Mouse (Mus musculus) lung, embryonic 16.5 days (tissue): ENCODE data around the gene Esp24. TPM values are rescaled to one million over a fixed set of nuclear protein-coding genes. Genes with fewer than 3 reads are reported as not detected.
"Not testable (repeated sequence)": the region's sequence is repeated elsewhere in the genome, so short reads cannot be mapped to it uniquely, and the experiment has no call there.

Source experiments
- ATAC-seq: fragments of 200-750 bp; cut with Nextera tagmentation; 2 replicates; pipeline ENCODE4 v1.8.0; 2017; ENCODE audit warnings: low read depth, mild to moderate bottlenecking, moderate library complexity
- H3K27ac ChIP-seq: fragments of 300-500 bp; sonication (generic); 2 replicates; pipeline ENCODE4 v1.5.1; 2014; ENCODE audit warnings: mild to moderate bottlenecking, control low read depth, low read length
- H3K27me3 ChIP-seq: fragments of 300-500 bp; sonication (generic); 2 replicates; pipeline ENCODE4 v1.6.1; 2014; ENCODE audit warnings: low read depth, low read length, mixed read lengths; ENCODE audit not compliant: control insufficient read depth, insufficient read depth
- H3K36me3 ChIP-seq: fragments of 300-500 bp; sonication (generic); 2 replicates; pipeline ENCODE4 v1.6.1; 2014; ENCODE audit warnings: low read length; ENCODE audit not compliant: control insufficient read depth, insufficient read depth
- H3K4me1 ChIP-seq: fragments of 300-500 bp; sonication (generic); replicated peaks from 2 replicates; pipeline ENCODE4 v1.6.1; 2014; ENCODE audit warnings: low read length, mixed read lengths; ENCODE audit not compliant: control insufficient read depth, insufficient read depth
- H3K4me2 ChIP-seq: fragments of 300-500 bp; sonication (generic); 2 replicates; pipeline ENCODE4 v1.6.1; 2014; ENCODE audit warnings: low read depth, low read length, control low read depth
- H3K4me3 ChIP-seq: fragments of 300-500 bp; sonication (generic); 2 replicates; pipeline ENCODE4 v1.5.1; 2014; ENCODE audit warnings: mild to moderate bottlenecking, low read length, control low read depth
- H3K9ac ChIP-seq: fragments of 300-500 bp; sonication (generic); 2 replicates; pipeline ENCODE4 v1.6.1; 2014; ENCODE audit warnings: low read length, control low read depth
- H3K9me3 ChIP-seq: fragments of 300-500 bp; sonication (generic); 2 replicates; pipeline ENCODE4 v1.6.1; 2016; ENCODE audit warnings: low read length; ENCODE audit not compliant: control insufficient read depth
- WGBS: fragments of 180-500 bp; shearing (Covaris S2); extraction: QIAGEN DNeasy Blood & Tissue Kit; methylation state at CpG from one replicate; pipeline ENCODE4 v1.1.7; 2014; 5-methylcytosine and 5-hydroxymethylcytosine counted together
- polyA plus RNA-seq: library from polyadenylated mRNA; unstranded; fragments of >200 nt; fragmentation: Nextera tagmentation; extraction: Ambion mirVana; gene quantifications from 2 replicates; pipeline ENCODE4 v1.2.1, GENCODE M21; 2015

Esp24 gene
- not detected in 2 replicates for polyA plus RNA-seq

- H3K27ac ChIP-seq, H3K9ac ChIP-seq, ATAC-seq, H3K27me3 ChIP-seq, H3K36me3 ChIP-seq, H3K4me2 ChIP-seq, H3K9me3 ChIP-seq, H3K4me1 ChIP-seq, H3K4me3 ChIP-seq: not testable (repeated sequence)
- 80% methylated on average over 3 of the region's 3 CpGs for WGBS
Observed at GRCm38 (mm10) chr17:39036395-39036794, at the start of gene Esp24. TSS of gene Esp24 (plus strand) at chr17:39036695.

- H3K4me1 ChIP-seq: no peaks in the 10 kb centered on the region
- no peak for ATAC-seq
- H3K36me3 ChIP-seq: no peaks in the 10 kb centered on the region
- H3K9me3 ChIP-seq: 0 out of 2 replicates have a peak, but pooled peaks cover 3% of the 10 kb centered on the region
- no peak overlapping the region for H3K4me2 ChIP-seq
- H3K27ac ChIP-seq: no peak overlapping the region
- no peaks in the 10 kb centered on the region for H3K27me3 ChIP-seq
- no peak overlapping the region for H3K4me3 ChIP-seq
- WGBS: 79% methylated on average over 1 of the region's 1 CpGs
- H3K9ac ChIP-seq: no peak overlapping the region
Observed at GRCm38 (mm10) chr17:39009846-39010245, 26.6 kb upstream of the Esp24 start.

GRCm38 (mm10) chr17:39010675-39011638, 25.5 kb upstream of the Esp24 start:
- H3K4me3 ChIP-seq: no peak overlapping the region
- H3K36me3 ChIP-seq: no peaks in the 10 kb centered on the region
- ATAC-seq: no peak
- WGBS: 41% methylated on average over 30 of the region's 30 CpGs
- H3K9ac ChIP-seq: no peak overlapping the region
- H3K27ac ChIP-seq: no peak overlapping the region
- no peaks in the 10 kb centered on the region for H3K4me1 ChIP-seq
- H3K9me3 ChIP-seq: 0 out of 2 replicates have a peak, but pooled peaks cover 3% of the 10 kb centered on the region
- H3K27me3 ChIP-seq: no peaks in the 10 kb centered on the region
- H3K4me2 ChIP-seq: no peak overlapping the region

- ATAC-seq: no peak
- Histone ChIP-seq H3K36me3 (no peaks in the 10 kb centered on the region), H3K9me3 (peaks cover 4% of the 10 kb centered on the region; the same call in 1 of the 2 replicates), H3K4me2 (no peak overlapping the region), H3K9ac (no peak overlapping the region), H3K27me3 (no peaks in the 10 kb centered on the region), H3K4me1 (no peaks in the 10 kb centered on the region), H3K4me3 (no peak overlapping the region), H3K27ac (no peak overlapping the region)
- WGBS: 66% methylated on average over 14 of the region's 14 CpGs
Observed at GRCm38 (mm10) chr17:39017184-39017583, 19.3 kb upstream of the Esp24 start.

GRCm38 (mm10) chr17:39043241-39043640, 6.7 kb downstream of the Esp24 start, which contains the start of gene Gm21903:
TSS of gene Gm21903 (minus strand) at chr17:39043341.
- Histone ChIP-seq H3K4me1 (no peaks in the 10 kb centered on the region), H3K36me3 (no peaks in the 10 kb centered on the region), H3K9ac (no peak within 1 kb of the TSS), H3K27ac (no peak within 1 kb of the TSS), H3K4me3 (no peak within 1 kb of the TSS), H3K27me3 (no peaks in the 10 kb centered on the region), H3K4me2 (no peak within 1 kb of the TSS), H3K9me3 (no peaks in the 10 kb centered on the region)
- no peak for ATAC-seq

GRCm38 (mm10) chr17:39063641-39064040, 27.1 kb downstream of the Esp24 start:
- no peak for ATAC-seq
- Histone ChIP-seq H3K4me1 (no peaks in the 10 kb centered on the region), H3K9ac (no peak overlapping the region), H3K27ac (no peak overlapping the region), H3K4me3 (no peak overlapping the region), H3K36me3 (no peaks in the 10 kb centered on the region), H3K9me3 (peaks cover 7% of the 10 kb centered on the region), H3K27me3 (no peaks in the 10 kb centered on the region), H3K4me2 (no peak overlapping the region)

GRCm38 (mm10) chr17:39076937-39077336, 40.4 kb downstream of the Esp24 start, which contains the start of gene Esp23:
TSS of gene Esp23 (minus strand) at chr17:39077037.
- 30% methylated on average over 1 of the region's 1 CpGs for WGBS
- Histone ChIP-seq H3K4me3 (no peak within 1 kb of the TSS), H3K9ac (no peak within 1 kb of the TSS), H3K27me3 (no peaks in the 10 kb centered on the region), H3K27ac (no peak within 1 kb of the TSS), H3K9me3 (peaks cover 2% of the 10 kb centered on the region; the same call in 1 of the 2 replicates), H3K4me2 (no peak within 1 kb of the TSS), H3K4me1 (no peaks in the 10 kb centered on the region), H3K36me3 (no peaks in the 10 kb centered on the region)
- no peak for ATAC-seq

Other genes starting within 250 kb of the Esp24 start
- not detected in 2 replicates for gene Gm21903, start 6.6 kb downstream of the Esp24 start, polyA plus RNA-seq
- gene Esp23, start 40.3 kb downstream of the Esp24 start, polyA plus RNA-seq: not detected in 2 replicates
- gene Esp22, start 58.6 kb downstream of the Esp24 start, polyA plus RNA-seq: not detected in 2 replicates